Mouse (Mus musculus) heart, embryonic 16.5 days (tissue): ENCODE measurements around the gene Ctu1. TPM values are rescaled to one million over a fixed set of nuclear protein-coding genes. Genes with fewer than 3 reads are reported as not detected.
"Not testable (repeated sequence)": the region's sequence is repeated elsewhere in the genome, so short reads cannot be mapped to it uniquely, and the experiment has no call there.

Experiments used
- ATAC-seq: fragments of 200-750 bp; cut with Nextera tagmentation; replicated peaks from 2 replicates; pipeline ENCODE4 v1.8.0; 2017; ENCODE audit warnings: moderate number of reproducible peaks; ENCODE audit not compliant: insufficient read depth, low FRiP score; ENCODE audit errors: extremely low read depth
- H3K27ac ChIP-seq: fragments of 300-500 bp; sonication (generic); 2 replicates; pipeline ENCODE4 v1.5.1; 2014; ENCODE audit warnings: mild to moderate bottlenecking, low read length, control low read depth, moderate library complexity
- H3K27me3 ChIP-seq: fragments of 300-500 bp; sonication (generic); 2 replicates; pipeline ENCODE4 v1.6.1; 2014; ENCODE audit warnings: low read length, mixed read lengths; ENCODE audit not compliant: control insufficient read depth, insufficient read depth
- H3K36me3 ChIP-seq: fragments of 300-500 bp; sonication (generic); 2 replicates; pipeline ENCODE4 v1.6.1; 2014; ENCODE audit not compliant: control insufficient read depth, insufficient read depth
- H3K4me1 ChIP-seq: fragments of 300-500 bp; sonication (generic); 2 replicates; pipeline ENCODE4 v1.6.1; 2014; ENCODE audit warnings: low read length, mixed read lengths; ENCODE audit not compliant: control insufficient read depth, insufficient read depth
- H3K4me2 ChIP-seq: fragments of 300-500 bp; sonication (generic); 2 replicates; pipeline ENCODE4 v1.6.1; 2014; ENCODE audit warnings: low read depth, mild to moderate bottlenecking, control low read depth, low read length
- H3K4me3 ChIP-seq: fragments of 300-500 bp; sonication (generic); 2 replicates; pipeline ENCODE4 v1.5.1; 2014; ENCODE audit warnings: mild to moderate bottlenecking, control low read depth, low read length
- H3K9ac ChIP-seq: fragments of 300-500 bp; sonication (generic); 2 replicates; pipeline ENCODE4 v1.6.1; 2014; ENCODE audit warnings: low read length, control low read depth
- H3K9me3 ChIP-seq: fragments of 300-500 bp; sonication (generic); replicated peaks from 2 replicates; pipeline ENCODE4 v1.6.1; 2016; ENCODE audit warnings: low read length; ENCODE audit not compliant: control insufficient read depth
- WGBS: fragments of 180-500 bp; shearing (Covaris S2); extraction: QIAGEN DNeasy Blood & Tissue Kit; methylation state at CpG from one replicate; pipeline ENCODE4 v1.1.7; 2014; 5-methylcytosine and 5-hydroxymethylcytosine counted together
- polyA plus RNA-seq: library from polyadenylated mRNA; unstranded; fragments of >200 nt; fragmentation: Nextera tagmentation; extraction: Ambion mirVana; gene quantifications from 2 replicates; pipeline ENCODE4 v1.2.1, GENCODE M21; 2015

The Ctu1 gene
- polyA plus RNA-seq, 1 experiment from 2014 or later, result 7.6 TPM

GRCm38 (mm10) chr7:43671064-43671808 lies 580 bp upstream of the Ctu1 start:
- no peak for ATAC-seq
- H3K27me3 ChIP-seq, result no peaks in the 10 kb centered on the region
- WGBS, result 66% methylated on average over 11 of the region's 11 CpGs
- peak overlapping the region; percentile 91 for H3K4me2 ChIP-seq
- peaks cover 14% of the 10 kb centered on the region for H3K36me3 ChIP-seq
- H3K27ac ChIP-seq, result peak overlapping the region; percentile 64
- H3K9me3 ChIP-seq, result no peaks in the 10 kb centered on the region
- H3K4me1 ChIP-seq, result peaks cover 7% of the 10 kb centered on the region
- peak overlapping the region; percentile 54; the same call in 1 of the 2 replicates for H3K9ac ChIP-seq
- peak overlapping the region; percentile 76 for H3K4me3 ChIP-seq

DNA sequence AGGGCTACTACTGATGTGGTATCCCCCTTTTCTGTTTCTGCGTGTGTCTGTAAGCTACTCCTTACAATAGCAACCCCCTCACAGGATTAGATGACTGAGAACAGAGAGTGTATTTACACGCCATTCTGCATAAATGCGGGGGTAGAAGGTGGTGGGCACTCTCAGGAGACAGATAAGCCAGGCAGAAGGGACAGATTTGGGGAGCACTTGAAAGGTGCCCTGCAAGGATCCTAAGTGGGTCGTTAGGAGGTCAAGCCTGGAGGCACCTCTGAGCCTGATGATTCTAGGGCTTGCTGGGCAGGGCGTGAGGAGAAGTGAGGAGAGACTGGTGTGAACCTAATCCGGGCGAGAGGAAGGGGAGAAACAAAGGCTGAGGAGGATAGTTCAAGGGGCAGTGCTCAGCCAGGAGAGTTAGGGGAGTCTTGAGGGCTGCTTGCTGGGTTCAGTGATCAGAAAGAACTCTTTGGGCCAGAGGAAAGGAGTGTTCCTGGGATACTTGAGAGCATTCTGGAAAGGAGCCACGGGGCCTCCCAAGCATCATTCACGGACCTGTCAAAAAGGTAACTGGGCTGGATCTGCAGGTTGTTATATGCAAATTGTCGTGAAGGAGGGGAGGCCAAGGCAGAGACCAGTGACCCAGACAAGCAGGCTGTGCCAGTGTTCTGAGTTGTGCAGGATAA lies 905 bp downstream of the Ctu1 start:
- no peaks in the 10 kb centered on the region for H3K27me3 ChIP-seq
- H3K4me3 ChIP-seq, result peak overlapping the region; percentile 76
- peak overlapping the region; percentile 91 for H3K4me2 ChIP-seq
- H3K27ac ChIP-seq, result no peak overlapping the region
- H3K4me1 ChIP-seq, result peaks cover 7% of the 10 kb centered on the region
- peak overlapping the region; percentile 92 for H3K9ac ChIP-seq
- no peak for ATAC-seq
- WGBS, result 16% methylated on average over 10 of the region's 10 CpGs
- peaks cover 29% of the 10 kb centered on the region for H3K36me3 ChIP-seq
- no peaks in the 10 kb centered on the region for H3K9me3 ChIP-seq

DNA sequence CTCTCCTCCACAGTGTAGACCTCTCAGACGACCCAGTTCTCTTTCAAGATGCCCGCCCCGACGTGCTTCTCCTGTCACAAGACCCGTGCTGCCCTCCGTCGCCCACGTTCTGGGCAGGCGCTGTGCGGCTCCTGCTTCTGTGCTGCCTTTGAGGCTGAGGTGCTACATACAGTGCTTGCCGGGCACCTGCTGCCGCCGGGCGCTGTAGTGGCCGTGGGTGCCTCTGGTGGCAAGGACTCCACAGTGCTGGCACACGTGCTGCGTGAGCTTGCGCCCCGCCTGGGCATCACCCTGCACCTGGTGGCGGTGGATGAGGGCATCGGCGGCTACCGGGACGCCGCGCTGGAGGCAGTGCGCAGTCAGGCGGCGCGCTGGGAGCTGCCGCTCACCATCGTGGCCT lies 3.3 kb downstream of the Ctu1 start:
- Histone ChIP-seq H3K27me3 (no peaks in the 10 kb centered on the region), H3K4me3 (no peak overlapping the region), H3K9me3 (no peaks in the 10 kb centered on the region), H3K36me3 (peaks cover 32% of the 10 kb centered on the region), H3K9ac (no peak overlapping the region), H3K4me1 (peaks cover 7% of the 10 kb centered on the region), H3K27ac (no peak overlapping the region), H3K4me2 (no peak overlapping the region)
- no peak for ATAC-seq
- 87% methylated on average over 32 of the region's 32 CpGs for WGBS

DNA sequence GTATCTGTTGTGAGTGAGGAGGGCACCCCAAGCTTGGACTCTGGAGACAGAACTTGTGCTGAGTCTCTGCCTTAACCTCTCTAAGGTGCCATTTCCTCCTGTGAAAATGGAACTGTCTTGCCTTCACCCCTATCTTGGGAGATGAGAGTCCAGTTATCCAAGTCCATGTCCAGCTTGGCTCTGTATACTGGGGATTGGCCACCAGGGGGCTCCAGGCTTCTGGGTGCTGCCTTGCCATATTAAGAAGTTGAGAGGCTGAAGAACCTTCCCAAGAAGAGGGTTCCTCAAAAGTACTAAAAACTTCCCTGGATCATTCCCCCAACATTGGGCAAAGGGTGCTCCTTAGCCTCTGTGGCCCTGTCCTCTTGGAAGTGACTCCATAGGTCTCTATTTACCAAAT lies 6.7 kb downstream of the Ctu1 start:
- Histone ChIP-seq H3K36me3 (peaks cover 32% of the 10 kb centered on the region), H3K4me1 (no peaks in the 10 kb centered on the region), H3K4me2 (no peak overlapping the region), H3K9me3 (no peaks in the 10 kb centered on the region), H3K27me3 (no peaks in the 10 kb centered on the region), H3K4me3 (no peak overlapping the region), H3K27ac (no peak overlapping the region), H3K9ac (no peak overlapping the region)
- no peak for ATAC-seq

DNA sequence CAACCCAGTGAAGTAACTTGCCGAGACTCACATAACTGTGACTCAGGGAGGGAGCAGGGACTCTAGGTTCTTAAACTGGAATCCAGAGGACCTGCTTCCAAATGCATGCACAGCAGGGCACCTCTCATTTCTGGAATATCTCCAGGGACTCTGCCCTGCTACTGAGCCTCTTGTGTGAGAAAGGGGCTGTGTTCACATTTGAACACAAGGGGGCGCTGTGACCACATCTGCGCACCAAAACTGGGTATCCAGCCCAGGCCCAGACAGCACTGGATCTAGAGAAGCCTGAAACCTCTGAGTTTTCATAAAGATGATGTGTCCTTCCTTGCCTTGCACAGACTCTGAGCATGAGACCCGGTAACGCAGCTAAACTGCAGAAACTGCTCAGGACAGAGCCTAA lies 9.1 kb downstream of the Ctu1 start:
- Histone ChIP-seq H3K27ac (no peak overlapping the region), H3K9ac (no peak overlapping the region), H3K4me3 (no peak overlapping the region), H3K9me3 (no peaks in the 10 kb centered on the region), H3K4me1 (no peaks in the 10 kb centered on the region), H3K36me3 (peaks cover 21% of the 10 kb centered on the region), H3K4me2 (no peak overlapping the region), H3K27me3 (no peaks in the 10 kb centered on the region)
- WGBS, result 15% methylated on average over 5 of the region's 5 CpGs
- ATAC-seq, result no peak

DNA sequence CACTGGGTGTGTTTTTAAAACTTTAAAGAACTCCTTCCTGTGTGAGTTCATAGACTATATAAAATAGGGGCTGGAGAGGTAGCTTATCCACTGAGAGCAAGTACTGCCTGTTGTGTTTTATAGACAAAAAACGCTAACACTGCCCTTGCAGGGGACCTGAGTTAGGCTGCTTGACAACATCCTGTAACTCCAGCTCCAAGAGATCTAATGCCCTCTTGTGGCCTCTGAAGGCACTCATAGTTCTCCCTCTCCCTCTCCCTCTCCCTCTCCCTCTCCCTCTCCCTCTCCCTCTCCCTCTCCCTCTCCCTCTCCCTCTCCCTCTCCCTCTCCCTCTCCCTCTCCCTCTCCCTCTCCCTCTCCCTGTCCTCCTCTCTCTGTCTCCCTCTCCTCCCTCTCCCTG lies 10.7 kb downstream of the Ctu1 start:
- not testable (repeated sequence) for H3K27ac ChIP-seq, H3K4me2 ChIP-seq, H3K9ac ChIP-seq, H3K4me3 ChIP-seq, H3K27me3 ChIP-seq, ATAC-seq, H3K36me3 ChIP-seq, H3K4me1 ChIP-seq, H3K9me3 ChIP-seq
- 16% methylated on average over 1 of the region's 1 CpGs for WGBS

GRCm38 (mm10) chr7:43685088-43685487 lies 13.3 kb downstream of the Ctu1 start:
- Histone ChIP-seq H3K4me2 (no peak overlapping the region), H3K9me3 (no peaks in the 10 kb centered on the region), H3K4me1 (no peaks in the 10 kb centered on the region), H3K4me3 (no peak overlapping the region), H3K36me3 (no peaks in the 10 kb centered on the region), H3K9ac (no peak overlapping the region), H3K27ac (no peak overlapping the region), H3K27me3 (no peaks in the 10 kb centered on the region)
- ATAC-seq, result no peak
- 40% methylated on average over 7 of the region's 7 CpGs for WGBS

DNA sequence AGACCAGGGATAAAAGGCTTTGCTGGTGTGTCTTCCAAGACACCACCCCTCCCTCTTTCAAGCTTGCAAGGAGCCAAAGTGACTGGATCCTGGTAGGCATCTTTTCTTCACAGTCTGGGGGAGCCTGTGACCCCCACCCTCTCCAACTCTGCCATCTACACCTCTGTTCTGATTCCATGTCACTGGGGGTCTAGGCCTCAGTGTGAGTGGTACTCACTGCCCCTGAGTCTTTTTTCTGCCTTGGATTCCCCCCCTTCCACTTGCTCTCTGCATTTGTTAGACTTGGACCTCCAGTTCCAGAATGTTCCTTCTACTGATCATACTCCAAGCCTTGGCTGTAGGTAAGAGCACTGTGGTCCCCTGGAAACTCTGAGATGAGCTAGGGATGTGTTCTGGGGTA lies 18.3 kb downstream of the Ctu1 start, which contains the start of gene Klk14:
Klk14 (plus strand) TSS at position 301 of the 400 bp plus-strand sequence.
- Histone ChIP-seq H3K4me1 (no peaks in the 10 kb centered on the region), H3K36me3 (no peaks in the 10 kb centered on the region), H3K4me2 (no peak within 1 kb of the TSS), H3K27ac (no peak within 1 kb of the TSS), H3K9ac (no peak within 1 kb of the TSS), H3K27me3 (no peaks in the 10 kb centered on the region), H3K9me3 (no peaks in the 10 kb centered on the region), H3K4me3 (no peak within 1 kb of the TSS)
- no peak for ATAC-seq

DNA sequence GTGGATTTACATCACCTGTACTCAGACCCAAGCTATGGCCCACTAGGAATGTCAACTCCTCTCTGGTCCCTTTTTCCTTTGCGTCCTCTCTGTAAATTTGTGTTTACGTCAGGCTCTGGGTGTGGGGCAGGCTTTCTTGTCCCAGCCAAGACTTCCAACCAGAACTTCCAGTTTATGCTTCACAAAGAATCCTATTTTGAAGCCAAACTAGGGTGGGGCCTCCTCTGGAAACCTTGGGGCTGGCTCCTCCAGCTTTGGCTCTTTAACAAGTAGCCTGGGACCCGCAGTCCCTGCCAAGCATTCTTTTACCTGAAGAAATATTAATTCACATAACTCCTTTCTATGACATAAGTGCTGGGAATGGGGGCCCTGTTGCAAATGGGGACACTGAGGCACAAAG lies 38.2 kb downstream of the Ctu1 start:
- no peak overlapping the region for H3K4me3 ChIP-seq
- WGBS, result 76% methylated on average over 3 of the region's 3 CpGs

More for the DNA sequence above, 38.2 kb downstream of the Ctu1 start:
- no peak for ATAC-seq
- H3K27ac ChIP-seq, result no peak overlapping the region
- H3K36me3 ChIP-seq, result no peaks in the 10 kb centered on the region
- H3K9me3 ChIP-seq, result no peaks in the 10 kb centered on the region
- 0 out of 2 replicates have a peak, but pooled peaks cover 3% of the 10 kb centered on the region for H3K4me1 ChIP-seq
- no peak overlapping the region for H3K9ac ChIP-seq
- H3K4me2 ChIP-seq, result no peak overlapping the region
- H3K27me3 ChIP-seq, result peaks cover 5% of the 10 kb centered on the region
